Mouse (Mus musculus) limb, embryonic 15.5 days (tissue): ENCODE measurements around the gene Arfgap3. TPM values are rescaled to one million over a fixed set of nuclear protein-coding genes. Genes with fewer than 3 reads are reported as not detected.
A peak's percentile ranks its signal among the peaks of the same experiment; 100 is the strongest.
"Not testable (repeated sequence)": the region's sequence is repeated elsewhere in the genome, so short reads cannot be mapped to it uniquely, and the experiment has no call there.

Source experiments
- ATAC-seq: fragments of 200-750 bp; cut with Nextera tagmentation; 2 replicates; pipeline ENCODE4 v1.8.0; 2017; ENCODE audit warnings: low read depth, moderate TSS enrichment; ENCODE audit not compliant: insufficient number of reproducible peaks, low FRiP score, low TSS enrichment
- H3K27ac ChIP-seq: fragments of 300-500 bp; sonication (generic); 2 replicates; pipeline ENCODE4 v1.5.1; 2015; ENCODE audit warnings: moderate library complexity, mild to moderate bottlenecking, inconsistent platforms
- H3K27me3 ChIP-seq: fragments of 300-500 bp; sonication (generic); 2 replicates; pipeline ENCODE4 v1.6.1; 2015; ENCODE audit warnings: inconsistent platforms
- H3K36me3 ChIP-seq: fragments of 300-500 bp; sonication (generic); 2 replicates; pipeline ENCODE4 v1.6.1; 2015; ENCODE audit warnings: inconsistent platforms
- H3K4me1 ChIP-seq: fragments of 300-500 bp; sonication (generic); 2 replicates; pipeline ENCODE4 v1.6.1; 2015; ENCODE audit warnings: inconsistent platforms
- H3K4me2 ChIP-seq: fragments of 300-500 bp; sonication (generic); 2 replicates; pipeline ENCODE4 v1.6.1; 2015; ENCODE audit warnings: mild to moderate bottlenecking, inconsistent platforms
- H3K4me3 ChIP-seq: fragments of 300-500 bp; sonication (generic); 2 replicates; pipeline ENCODE4 v1.5.1; 2015; ENCODE audit warnings: mild to moderate bottlenecking, inconsistent platforms
- H3K9ac ChIP-seq: fragments of 300-500 bp; sonication (generic); 2 replicates; pipeline ENCODE4 v1.6.1; 2015; ENCODE audit warnings: inconsistent platforms
- H3K9me3 ChIP-seq: fragments of 300-500 bp; sonication (generic); 2 replicates; pipeline ENCODE4 v1.6.1; 2016; ENCODE audit warnings: inconsistent platforms
- WGBS: fragments of 180-500 bp; shearing (Covaris S2); methylation state at CpG from one replicate; pipeline ENCODE4 v1.1.7; 2015; 5-methylcytosine and 5-hydroxymethylcytosine counted together
- polyA plus RNA-seq: library from polyadenylated mRNA; unstranded; fragments of >200 nt; fragmentation: Nextera tagmentation; extraction: Ambion mirVana; gene quantifications from 2 replicates; pipeline ENCODE4 v1.2.1, GENCODE M21; 2015

Gene Arfgap3
- 60.8 and 61.4 TPM in 2 replicates for polyA plus RNA-seq

- WGBS: under 1% methylated on average over 60 of the region's 60 CpGs
- H3K27ac ChIP-seq: peak within 1 kb of the TSS; percentile 67
- no peaks in the 10 kb centered on the region for H3K27me3 ChIP-seq
- H3K4me1 ChIP-seq: peaks cover 26% of the 10 kb centered on the region
- no peaks in the 10 kb centered on the region for H3K9me3 ChIP-seq
- H3K4me3 ChIP-seq: peak within 1 kb of the TSS; percentile 88
- H3K36me3 ChIP-seq: peaks cover 12% of the 10 kb centered on the region
- peak within 1 kb of the TSS; percentile 68 for H3K4me2 ChIP-seq
- peak; percentile 87 for ATAC-seq
- peak within 1 kb of the TSS; percentile 66 for H3K9ac ChIP-seq
These were observed at the start of gene Arfgap3 for GRCm38 (mm10) chr15:83349954-83350711. Gene Arfgap3 (minus strand): TSS chr15:83350247.

- no peaks in the 10 kb centered on the region for H3K27me3 ChIP-seq
- no peak for ATAC-seq
- 80% methylated on average over 2 of the region's 2 CpGs for whole genome bisulfite sequencing
- no peak overlapping the region for H3K4me2 ChIP-seq
- H3K4me1 ChIP-seq: 0 out of 2 replicates have a peak, but pooled peaks cover 2% of the 10 kb centered on the region
- H3K9me3 ChIP-seq: no peaks in the 10 kb centered on the region
- peaks cover 38% of the 10 kb centered on the region for H3K36me3 ChIP-seq
- H3K27ac ChIP-seq: no peak overlapping the region
- no peak overlapping the region for H3K9ac ChIP-seq
- H3K4me3 ChIP-seq: no peak overlapping the region
These were observed 42.7 kb upstream of the Arfgap3 start for GRCm38 (mm10) chr15:83392722-83393121.

DNA sequence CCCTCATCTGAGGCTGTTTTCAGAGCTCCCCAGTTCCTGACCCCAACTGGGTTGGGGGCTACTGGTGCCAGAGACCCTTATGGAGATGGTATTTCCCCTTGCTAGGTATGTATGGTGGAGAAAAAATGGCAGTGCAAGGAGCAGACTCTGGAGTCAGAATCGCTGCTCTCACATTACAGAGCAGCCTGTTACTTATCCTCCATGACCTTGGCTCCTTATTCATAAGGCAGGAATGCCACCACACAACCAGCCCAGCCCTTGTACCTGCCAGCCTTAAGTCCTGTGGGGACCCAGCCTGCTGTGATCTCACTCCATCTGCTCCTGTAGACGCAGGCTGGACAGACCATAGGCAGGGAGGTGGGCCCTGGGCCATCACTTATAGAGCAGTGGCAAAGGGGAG is 37.9 kb upstream of the Arfgap3 start:
- Histone ChIP-seq H3K4me3 (no peak overlapping the region), H3K27ac (no peak overlapping the region), H3K4me1 (no peaks in the 10 kb centered on the region), H3K9me3 (no peaks in the 10 kb centered on the region), H3K4me2 (no peak overlapping the region), H3K9ac (no peak overlapping the region), H3K27me3 (no peaks in the 10 kb centered on the region), H3K36me3 (peaks cover 84% of the 10 kb centered on the region)
- WGBS: 76% methylated on average over 2 of the region's 2 CpGs
- ATAC-seq: no peak

GRCm38 (mm10) chr15:83383633-83384032 is 33.6 kb upstream of the Arfgap3 start:
- Histone ChIP-seq H3K9ac (no peak overlapping the region), H3K27ac (peak overlapping the region; percentile 43; the same call in 1 of the 2 replicates), H3K4me3 (no peak overlapping the region), H3K9me3 (no peaks in the 10 kb centered on the region), H3K4me2 (no peak overlapping the region), H3K27me3 (no peaks in the 10 kb centered on the region), H3K36me3 (peaks cover 89% of the 10 kb centered on the region), H3K4me1 (no peaks in the 10 kb centered on the region)
- ATAC-seq: no peak
- WGBS: 83% methylated on average over 2 of the region's 2 CpGs

DNA sequence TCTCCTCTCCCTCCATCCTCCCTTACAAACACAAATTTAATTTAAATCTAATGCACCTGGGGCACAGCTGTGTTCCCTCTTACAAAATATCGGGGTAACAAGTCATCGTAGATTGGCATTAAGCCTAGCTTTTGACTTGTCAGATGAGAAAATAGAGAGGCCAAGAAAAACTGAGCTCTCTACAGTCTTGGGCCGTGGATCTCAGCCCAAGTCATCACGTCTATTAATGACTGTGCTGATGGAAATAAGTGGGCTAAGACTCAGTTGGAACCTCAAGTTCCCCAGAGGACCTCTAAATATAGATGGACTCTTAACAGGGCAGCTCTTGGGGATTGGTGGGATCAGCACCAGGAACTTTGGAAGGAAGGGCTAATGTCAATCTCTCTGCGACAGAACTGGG is 33.1 kb upstream of the Arfgap3 start:
- ATAC-seq: no peak
- Histone ChIP-seq H3K9ac (no peak overlapping the region), H3K4me2 (no peak overlapping the region), H3K9me3 (no peaks in the 10 kb centered on the region), H3K27ac (no peak overlapping the region), H3K27me3 (no peaks in the 10 kb centered on the region), H3K36me3 (peaks cover 89% of the 10 kb centered on the region), H3K4me3 (no peak overlapping the region), H3K4me1 (no peaks in the 10 kb centered on the region)
- 74% methylated on average over 5 of the region's 5 CpGs for WGBS

- Histone ChIP-seq H3K27ac (no peak overlapping the region), H3K4me1 (no peaks in the 10 kb centered on the region), H3K9ac (no peak overlapping the region), H3K36me3 (peaks cover 89% of the 10 kb centered on the region), H3K4me3 (no peak overlapping the region), H3K27me3 (no peaks in the 10 kb centered on the region), H3K4me2 (no peak overlapping the region), H3K9me3 (no peaks in the 10 kb centered on the region)
- ATAC-seq: no peak
- 92% methylated on average over 4 of the region's 4 CpGs for WGBS
These were observed 32.4 kb upstream of the Arfgap3 start for GRCm38 (mm10) chr15:83382467-83382866.

- Histone ChIP-seq H3K4me1 (no peaks in the 10 kb centered on the region), H3K36me3 (peaks cover 65% of the 10 kb centered on the region), H3K27ac (no peak overlapping the region), H3K9me3 (no peaks in the 10 kb centered on the region), H3K4me2 (no peak overlapping the region), H3K27me3 (no peaks in the 10 kb centered on the region), H3K4me3 (no peak overlapping the region), H3K9ac (no peak overlapping the region)
- 78% methylated on average over 4 of the region's 4 CpGs for WGBS
- ATAC-seq: no peak
These were observed 27.1 kb upstream of the Arfgap3 start for GRCm38 (mm10) chr15:83377153-83377552.

DNA sequence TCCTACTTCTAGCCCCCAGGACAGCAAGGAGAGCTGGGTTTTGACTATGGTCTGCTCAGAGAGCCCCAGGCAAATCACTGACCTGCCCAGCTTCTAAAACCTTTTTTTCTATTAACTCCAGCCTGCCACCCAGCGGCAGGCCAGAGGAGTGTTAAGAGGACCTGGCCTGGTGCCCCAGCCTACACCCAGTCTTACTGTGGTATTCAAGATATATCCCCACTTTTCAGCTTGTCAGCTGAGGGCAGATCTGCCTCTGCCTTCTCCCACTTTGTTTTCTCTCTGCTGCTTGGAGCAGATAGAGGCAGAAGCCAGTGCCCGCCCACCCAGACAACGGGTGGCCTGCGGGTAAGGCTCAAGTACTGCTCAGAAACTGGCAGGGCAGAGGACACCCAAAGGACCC is 25.1 kb upstream of the Arfgap3 start:
- 68% methylated on average over 4 of the region's 4 CpGs for WGBS
- no peak overlapping the region for H3K4me2 ChIP-seq
- H3K27ac ChIP-seq: no peak overlapping the region
- no peaks in the 10 kb centered on the region for H3K9me3 ChIP-seq
- H3K27me3 ChIP-seq: no peaks in the 10 kb centered on the region
- H3K4me1 ChIP-seq: no peaks in the 10 kb centered on the region
- H3K9ac ChIP-seq: no peak overlapping the region
- H3K36me3 ChIP-seq: peaks cover 54% of the 10 kb centered on the region
- H3K4me3 ChIP-seq: no peak overlapping the region
- ATAC-seq: no peak

DNA sequence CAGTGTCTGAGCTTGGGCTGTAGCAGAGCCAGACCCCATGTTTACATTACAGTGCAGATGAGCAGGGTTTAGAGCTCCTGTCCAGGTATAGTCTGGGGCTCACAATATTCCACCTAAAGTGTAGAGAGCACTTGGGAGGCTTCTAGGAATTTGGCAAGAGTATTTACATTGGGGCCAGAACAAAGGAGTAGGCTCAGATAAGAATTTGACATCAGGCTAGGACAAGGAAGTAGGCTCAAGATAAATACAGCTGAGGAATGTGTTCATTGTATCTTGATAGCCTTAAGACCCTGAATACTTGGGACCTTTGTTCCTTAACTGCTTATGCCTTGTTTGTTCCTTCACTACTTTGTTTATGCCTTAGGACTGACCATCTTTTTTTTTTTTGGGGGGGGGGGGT is 24.0 kb upstream of the Arfgap3 start:
- Histone ChIP-seq H3K4me3 (no peak overlapping the region), H3K9ac (peak overlapping the region; percentile 15; the same call in 1 of the 2 replicates), H3K36me3 (peaks cover 43% of the 10 kb centered on the region), H3K27me3 (no peaks in the 10 kb centered on the region), H3K27ac (no peak overlapping the region), H3K4me1 (no peaks in the 10 kb centered on the region), H3K9me3 (no peaks in the 10 kb centered on the region), H3K4me2 (no peak overlapping the region)
- no peak for ATAC-seq

DNA sequence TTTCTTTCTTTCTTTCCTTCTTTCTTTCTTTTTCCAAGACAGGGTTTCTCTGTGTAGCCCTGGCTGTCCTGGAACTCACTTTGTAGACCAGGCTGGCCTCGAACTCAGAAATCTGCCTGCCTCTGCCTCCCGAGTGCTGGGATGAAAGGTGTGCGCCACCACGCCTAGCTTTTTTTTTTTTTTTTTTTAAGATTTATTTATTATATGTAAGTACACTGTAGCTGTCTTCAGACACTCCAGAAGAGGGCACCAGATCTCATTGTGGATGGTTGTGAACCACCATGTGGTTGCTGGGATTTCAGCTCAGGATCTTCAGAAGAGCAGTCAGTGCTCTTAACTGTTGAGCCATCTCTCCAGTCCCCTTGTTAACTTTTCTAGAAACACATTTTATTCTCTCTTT is 18.7 kb upstream of the Arfgap3 start:
- WGBS: 89% methylated on average over 4 of the region's 4 CpGs
- H3K4me1 ChIP-seq, H3K4me2 ChIP-seq, ATAC-seq, H3K27ac ChIP-seq, H3K9ac ChIP-seq, H3K27me3 ChIP-seq, H3K9me3 ChIP-seq, H3K4me3 ChIP-seq: not testable (repeated sequence)
- peaks cover 12% of the 10 kb centered on the region for H3K36me3 ChIP-seq

GRCm38 (mm10) chr15:83368261-83368660 is 18.2 kb upstream of the Arfgap3 start:
- Histone ChIP-seq H3K27ac (no peak overlapping the region), H3K4me2 (no peak overlapping the region), H3K36me3 (peaks cover 12% of the 10 kb centered on the region), H3K27me3 (no peaks in the 10 kb centered on the region), H3K4me3 (no peak overlapping the region), H3K9me3 (no peaks in the 10 kb centered on the region), H3K4me1 (peaks cover 8% of the 10 kb centered on the region), H3K9ac (no peak overlapping the region)
- no peak for ATAC-seq
- WGBS: 62% methylated on average over 2 of the region's 2 CpGs

DNA sequence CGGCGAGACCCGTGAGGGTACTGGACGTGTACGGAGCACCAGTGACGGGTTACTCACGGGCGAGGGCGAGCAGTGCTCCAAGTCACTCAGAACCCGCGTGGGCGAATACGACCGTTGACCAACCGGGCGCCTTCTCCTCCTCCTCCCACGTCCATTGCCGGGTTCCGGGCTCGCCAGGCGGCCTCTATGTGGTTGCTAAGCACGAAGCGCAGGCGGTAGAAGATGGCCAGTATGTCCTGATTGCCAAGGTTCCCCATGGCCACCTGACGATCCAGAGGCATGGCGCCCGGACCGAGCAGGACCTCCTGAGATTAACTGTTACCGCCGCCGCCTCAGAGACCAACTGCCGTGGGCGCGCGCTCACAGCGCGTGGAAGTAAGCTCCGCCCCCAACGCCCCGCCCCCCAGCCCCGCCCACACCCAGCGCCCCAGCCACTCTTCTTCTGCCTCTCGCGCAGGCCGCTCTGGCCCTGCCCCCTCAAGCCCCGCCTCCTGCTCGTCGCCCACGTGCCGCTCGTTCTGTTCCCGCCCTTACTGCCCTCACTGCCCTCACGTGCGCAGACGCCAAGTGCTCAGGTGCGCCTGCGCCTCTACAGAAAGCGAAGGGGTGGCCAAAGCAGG is 17.0 kb upstream of the Arfgap3 start:
- H3K4me1 ChIP-seq: peaks cover 8% of the 10 kb centered on the region
- peak; percentile 81 for ATAC-seq
- H3K27ac ChIP-seq: no peak overlapping the region
- WGBS: 16% methylated on average over 57 of the region's 58 CpGs
- H3K27me3 ChIP-seq: no peaks in the 10 kb centered on the region
- no peak overlapping the region for H3K9ac ChIP-seq
- peak overlapping the region; percentile 41 for H3K4me3 ChIP-seq
- peak overlapping the region; percentile 68 for H3K4me2 ChIP-seq
- no peaks in the 10 kb centered on the region for H3K9me3 ChIP-seq
- peaks cover under 1% of the 10 kb centered on the region; the same call in 1 of the 2 replicates for H3K36me3 ChIP-seq
